Mouse (Mus musculus): ENCODE results near the gene Psmb7.

The Psmb7 gene

DNA sequence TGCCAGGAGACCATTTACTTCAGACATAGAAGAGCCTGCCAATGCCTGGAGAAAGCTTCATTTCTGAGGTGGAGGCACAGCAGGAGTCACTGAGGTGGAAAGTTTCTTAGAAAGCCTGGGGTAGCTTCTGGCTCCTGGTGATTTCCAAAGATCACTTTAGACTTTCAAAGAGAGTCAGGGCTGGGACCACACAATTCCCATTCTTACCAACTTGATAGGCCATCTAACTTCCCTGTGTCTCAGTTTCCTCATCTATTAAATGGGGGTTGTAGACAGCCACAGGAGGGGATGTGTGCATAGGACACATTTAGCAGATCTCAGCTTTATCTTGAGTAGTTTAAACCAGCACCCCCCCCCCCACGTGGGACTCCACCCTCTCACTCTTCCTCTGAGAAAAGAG is 101.5 kb downstream of the Psmb7 start:
- DNase-seq: no peak

DNA sequence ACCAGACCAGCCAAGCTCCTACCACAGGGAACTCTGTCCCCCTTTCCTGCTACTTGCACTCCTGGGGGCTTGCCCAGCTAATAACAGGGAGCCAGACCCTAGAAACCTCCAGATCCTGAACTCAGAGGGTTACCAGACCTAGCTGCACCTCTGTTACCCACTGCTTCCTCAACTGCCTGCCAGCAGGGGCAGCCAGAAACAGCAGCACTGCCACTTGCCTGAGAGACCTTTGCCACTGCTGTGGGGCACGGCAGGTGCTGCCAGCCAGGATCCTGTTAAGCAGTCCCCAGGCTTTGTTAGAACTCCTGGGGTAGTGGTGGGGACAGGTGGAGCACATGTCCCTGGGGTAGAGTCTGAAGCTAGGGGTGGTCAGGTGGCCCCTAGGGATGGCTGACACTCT is 102.3 kb downstream of the Psmb7 start:
- no peak for DNase-seq

DNA sequence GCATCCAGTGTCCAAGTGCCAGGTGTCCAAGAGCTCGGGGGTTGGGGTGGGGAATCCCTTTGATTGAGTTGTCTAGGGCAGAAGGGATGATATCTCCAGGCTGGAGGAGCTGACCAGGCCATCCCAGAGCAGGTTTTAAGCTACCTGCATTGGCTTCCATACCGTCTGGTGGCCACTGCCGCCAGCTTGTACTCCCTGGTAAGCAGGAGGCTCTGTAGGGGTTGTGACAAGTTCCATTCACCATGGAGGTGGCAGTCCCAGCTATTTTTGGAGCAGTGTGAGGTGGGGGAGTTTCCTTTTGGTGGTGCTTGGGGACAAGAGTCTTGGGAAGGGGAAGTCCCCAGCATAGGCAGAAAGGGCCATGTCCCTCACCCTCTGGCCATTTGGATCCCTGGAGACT is 102.8 kb downstream of the Psmb7 start:
- DNase-seq: no peak

DNA sequence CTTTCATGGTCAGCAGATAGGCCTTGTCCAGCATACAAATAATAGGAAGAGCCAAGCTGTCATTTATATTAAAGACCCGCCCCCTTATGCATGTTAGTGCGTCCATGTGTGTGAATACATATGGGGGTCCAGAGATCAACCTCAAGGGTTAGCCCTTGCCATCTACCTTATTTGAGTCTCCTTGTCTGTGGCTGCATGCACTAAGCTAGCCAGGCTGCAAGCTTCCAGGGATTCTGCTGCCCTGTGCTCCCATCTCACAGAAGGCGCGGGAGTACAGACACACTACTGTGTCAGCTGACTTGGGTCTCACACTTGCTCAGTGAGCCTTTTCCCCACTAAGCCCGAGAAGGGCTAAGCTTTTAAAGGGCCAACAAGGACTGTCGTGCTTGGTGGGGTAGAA is 103.2 kb downstream of the Psmb7 start:
- DNase-seq: no peak

DNA sequence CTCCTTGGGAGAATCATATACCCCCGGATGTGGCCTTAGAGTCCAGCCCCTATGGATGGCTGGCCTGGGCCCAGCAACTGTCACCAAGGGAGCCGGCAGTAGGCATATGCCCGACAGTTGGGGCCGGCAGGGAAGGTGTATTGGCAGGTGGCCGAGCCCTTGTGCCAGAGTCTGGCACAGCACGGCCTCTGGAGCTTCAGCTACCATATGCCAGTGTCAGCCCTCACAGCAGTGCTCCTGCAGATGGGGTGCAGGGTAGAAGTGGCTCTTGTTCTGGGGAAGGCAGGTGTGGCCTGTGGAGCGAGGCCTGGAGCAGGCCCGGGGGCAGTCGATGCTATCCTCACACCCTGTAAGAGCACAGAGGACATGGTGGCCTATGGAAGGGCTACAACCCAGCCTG is 104.2 kb downstream of the Psmb7 start:
- no peak for DNase-seq

Data from lung, postnatal 10 days (tissue).